ENCODE assay signal across 15 mouse cellular contexts in the genomic region with DNA sequence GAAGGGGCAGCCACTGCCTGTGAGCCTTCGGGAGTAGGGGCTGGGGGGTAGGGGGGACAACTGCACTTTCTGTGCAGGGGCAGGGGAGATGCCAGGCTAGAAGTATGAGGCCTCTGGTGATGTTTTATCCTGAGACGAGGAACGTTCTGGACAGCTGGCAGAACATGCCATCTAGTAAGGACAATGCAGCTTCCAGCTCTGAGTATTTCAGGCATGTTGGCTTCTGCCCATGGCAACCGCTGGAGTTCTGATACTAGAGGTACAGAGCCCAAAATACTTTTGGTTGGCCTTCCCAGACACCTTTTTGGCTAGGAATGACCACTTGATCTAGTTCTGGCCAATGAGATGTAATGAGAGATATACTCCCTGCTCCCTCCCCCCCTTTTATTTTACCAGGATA. TPM values are rescaled to one million over a fixed set of nuclear protein-coding genes. Genes with fewer than 3 reads are reported as not detected.
"Had no signal": no experiment of that assay in that cellular context is flagged by ENCODE, and none has a peak within 500 bp of the region (broad histone marks: within the 10 kb centered on the region; RNA-seq: fewer than 3 reads in every experiment).

No protein-coding gene starts in this region.

- H3K27ac ChIP-seq: layer of hippocampus, adult 2 months; limb, embryonic 13.5 days; liver, embryonic 14.5 days; neural tube, embryonic 13.5 days had no signal

- H3K4me1 ChIP-seq: limb, embryonic 13.5 days had no signal

- H3K9me3 ChIP-seq: limb, embryonic 13.5 days; neural tube, embryonic 13.5 days had no signal

- H3K9ac ChIP-seq: limb, embryonic 13.5 days; liver, embryonic 14.5 days; neural tube, embryonic 13.5 days had no signal

- H3K36me3 ChIP-seq: limb, embryonic 13.5 days; neural tube, embryonic 13.5 days had no signal

- H3K4me2 ChIP-seq: limb, embryonic 13.5 days; neural tube, embryonic 13.5 days had no signal

- DNase-seq: kidney, postnatal 10 days; kidney, postnatal 4 days; left cerebral cortex, postnatal 4 days; lung, adult 18-20 months; retina, postnatal 1 day; right cerebral cortex, postnatal 4 days; spleen, adult 18-20 months; thymus, adult 18-20 months; thymus, postnatal 14 days had no signal

- H3K4me3 ChIP-seq: layer of hippocampus, adult 2 months; limb, embryonic 13.5 days; neural tube, embryonic 13.5 days had no signal

RNA-seq across cellular contexts. Expression of a gene that starts 52.5 kb away (rescaled TPM):
- total RNA-seq: megakaryocyte-erythroid progenitor cell, adult 5-6 weeks; monocyte, adult 5-6 weeks had no signal
